Mouse (Mus musculus) G1E (cell line): ENCODE data around the gene Krtap1-3.

Experiments
- CTCF ChIP-seq: IDR thresholded peaks from 2 replicates; pipeline ENCODE4 v1.5.1; 2012; ENCODE audit warnings: low read depth, low read length, inconsistent platforms, mixed read lengths
- GATA1 ChIP-seq: IDR thresholded peaks from 2 replicates; pipeline ENCODE4 v1.6.1; 2012; ENCODE audit warnings: borderline replicate concordance, low read length, inconsistent platforms, mixed read lengths

DNA sequence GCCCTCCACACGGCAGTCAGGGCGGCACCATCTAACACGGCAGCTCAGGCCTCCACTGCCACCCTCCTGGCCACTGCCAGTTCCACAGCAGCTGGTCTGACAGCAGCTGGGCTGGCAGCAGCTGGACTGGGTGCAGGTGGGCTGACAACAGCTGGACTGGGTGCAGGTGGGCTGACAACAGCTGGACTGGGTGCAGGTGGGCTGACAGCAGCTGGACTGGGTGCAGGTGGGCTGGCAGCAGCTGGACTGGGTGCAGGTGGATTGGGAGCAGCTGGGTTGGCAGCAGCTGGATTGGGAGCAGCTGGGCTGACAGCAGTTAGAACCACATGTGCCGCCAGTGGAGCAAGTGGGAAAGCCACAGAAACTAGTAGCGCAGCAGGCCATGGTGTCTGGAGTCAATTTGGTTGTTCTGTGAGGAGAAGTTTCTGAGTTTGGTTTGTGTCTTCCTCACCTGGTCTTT, 7.9 kb downstream of the Krtap1-3 start, which contains the start of gene Krtap1-4:
- TF ChIP-seq CTCF = no peak
- no peak for TF ChIP-seq GATA1
